In genomic region chrX:7743470-7743869, GRCm38 (mm10) we compare ENCODE assay signal across 15 mouse cellular contexts. TPM values are rescaled to one million over a fixed set of nuclear protein-coding genes. Genes with fewer than 3 reads are reported as not detected.
DNase-seq lines count a peak whose midpoint lies in the region; ATAC-seq and TF ChIP-seq lines count a peak whose summit lies in the region.
"Had no signal": no experiment of that assay in that cellular context is flagged by ENCODE, and none has a peak within 500 bp of the region (broad histone marks: within the 10 kb centered on the region; RNA-seq: fewer than 3 reads in every experiment).

No protein-coding gene starts in this region.

- peak; percentile 42; the same call in 1 of the 2 replicates for TF ChIP-seq CTCF in kidney, postnatal 0 days (IDR thresholded peaks at IDR 0.05; ENCODE audit: low read depth)
- peak; percentile 28; the same call in 1 of the 2 replicates for TF ChIP-seq CTCF in bone marrow, adult 2 months (IDR thresholded peaks at IDR 0.05; ENCODE audit: control insufficient read depth, insufficient read depth, low read length)
- TF ChIP-seq CTCF in stomach, postnatal 0 days (IDR thresholded peaks at IDR 0.05; ENCODE audit: low read depth) = peak; percentile 49

- H3K36me3 ChIP-seq in kidney, postnatal 0 days (ENCODE audit: insufficient read depth, low read length) = no peaks in the 10 kb centered on the region
- no peaks in the 10 kb centered on the region for H3K36me3 ChIP-seq in stomach, postnatal 0 days (ENCODE audit: control insufficient read depth, insufficient read depth, low read length)
- H3K36me3 ChIP-seq: embryonic facial prominence, embryonic 15.5 days; neural tube, embryonic 12.5 days had no signal

- H3K4me3 ChIP-seq in kidney, postnatal 0 days (replicated peaks; ENCODE audit: low read depth, low read length) = no peak overlapping the region
- no peak overlapping the region for H3K4me3 ChIP-seq in bone marrow, adult 2 months (replicated peaks; ENCODE audit: control insufficient read depth, low read depth, low read length)
- H3K4me3 ChIP-seq in stomach, postnatal 0 days (ENCODE audit: low read depth, low read length) = no peak overlapping the region
- H3K4me3 ChIP-seq: embryonic facial prominence, embryonic 15.5 days; neural tube, embryonic 12.5 days had no signal

- no peak for TF ChIP-seq EP300 in stomach, postnatal 0 days (optimal IDR thresholded peaks at IDR 0.05)

- no peak for TF ChIP-seq POLR2A in bone marrow, adult 2 months (IDR thresholded peaks at IDR 0.05; ENCODE audit: borderline replicate concordance, control insufficient read depth, low read depth, low read length)

- no peak overlapping the region for H3K9ac ChIP-seq in kidney, postnatal 0 days (ENCODE audit: low read depth, low read length)
- no peak overlapping the region for H3K9ac ChIP-seq in stomach, postnatal 0 days (ENCODE audit: low read length)
- H3K9ac ChIP-seq: embryonic facial prominence, embryonic 15.5 days; neural tube, embryonic 12.5 days had no signal

- no peaks in the 10 kb centered on the region for H3K27me3 ChIP-seq in kidney, postnatal 0 days (ENCODE audit: insufficient read depth, low read length)
- no peaks in the 10 kb centered on the region for H3K27me3 ChIP-seq in stomach, postnatal 0 days (ENCODE audit: control insufficient read depth, insufficient read depth, low read length)
- H3K27me3 ChIP-seq: embryonic facial prominence, embryonic 15.5 days; neural tube, embryonic 12.5 days had no signal

- 66% methylated on average over 5 of the region's 5 CpGs for WGBS in kidney, postnatal 0 days
- WGBS in bone marrow, adult 2 months = 57% methylated on average over 5 of the region's 5 CpGs
- 52% methylated on average over 5 of the region's 5 CpGs for WGBS in stomach, postnatal 0 days

- no peaks in the 10 kb centered on the region for H3K4me1 ChIP-seq in kidney, postnatal 0 days (replicated peaks; ENCODE audit: insufficient read depth, low read length)
- H3K4me1 ChIP-seq in bone marrow, adult 2 months (ENCODE audit: control insufficient read depth, insufficient read depth, low read length) = no peaks in the 10 kb centered on the region
- no peaks in the 10 kb centered on the region for H3K4me1 ChIP-seq in stomach, postnatal 0 days (replicated peaks; ENCODE audit: control insufficient read depth, insufficient read depth)
- H3K4me1 ChIP-seq: embryonic facial prominence, embryonic 15.5 days; neural tube, embryonic 12.5 days had no signal

- no peak overlapping the region for H3K27ac ChIP-seq in kidney, postnatal 0 days
- H3K27ac ChIP-seq in bone marrow, adult 2 months (ENCODE audit: control insufficient read depth, insufficient read depth, low read depth, low read length, poor library complexity) = no peak overlapping the region
- H3K27ac ChIP-seq in stomach, postnatal 0 days (replicated peaks) = no peak overlapping the region
- H3K27ac ChIP-seq: embryonic facial prominence, embryonic 15.5 days; neural tube, embryonic 12.5 days had no signal

- no peak for DNase-seq in kidney, postnatal 0 days (ENCODE audit: low spot score)
- no peak for DNase-seq in kidney, adult 9 months
- DNase-seq in retina, postnatal 1 day = peak; percentile 24
- no peak for DNase-seq in retina, embryonic 14.5 days (ENCODE audit: low spot score)
- DNase-seq in stomach, postnatal 0 days (ENCODE audit: low spot score) = no peak
- no peak for DNase-seq in MN1 (ENCODE audit: low spot score)
- DNase-seq: cerebellum, postnatal 25 days; left cerebral cortex, postnatal 4 days; midbrain, embryonic 14.5 days; right cerebral cortex, adult 18-20 months; thymus, adult 2 months had no signal

- no peak overlapping the region for H3K4me2 ChIP-seq in kidney, postnatal 0 days (ENCODE audit: low read length)
- H3K4me2 ChIP-seq in stomach, postnatal 0 days (replicated peaks; ENCODE audit: low read depth) = no peak overlapping the region
- H3K4me2 ChIP-seq: embryonic facial prominence, embryonic 15.5 days; neural tube, embryonic 12.5 days had no signal

- H3K9me3 ChIP-seq in kidney, postnatal 0 days (replicated peaks; ENCODE audit: low read length) = no peaks in the 10 kb centered on the region
- H3K9me3 ChIP-seq in stomach, postnatal 0 days (ENCODE audit: control insufficient read depth, low read length) = no peaks in the 10 kb centered on the region
- H3K9me3 ChIP-seq: embryonic facial prominence, embryonic 15.5 days; neural tube, embryonic 12.5 days had no signal

- no peak for ATAC-seq in kidney, postnatal 0 days (replicated peaks; ENCODE audit: low FRiP score, low read depth)
- no peak for ATAC-seq in stomach, postnatal 0 days (ENCODE audit: low FRiP score, low TSS enrichment)

RNA-seq across cellular contexts. Expression of gene Ccdc120, which starts 7.2 kb away (rescaled TPM):
- polyA plus RNA-seq in kidney, postnatal 0 days (2015; fragmentation: Nextera tagmentation; extraction: Ambion mirVana) = 16.8 and 17.4 TPM in 2 replicates
- 0.36 and 1.4 TPM in 2 replicates for polyA plus RNA-seq in bone marrow, adult 2 months (2011; ENCODE audit: insufficient read depth, insufficient read length, low replicate concordance, missing spikeins)
- 21.5 and 23.0 TPM in 2 replicates for polyA plus RNA-seq in stomach, postnatal 0 days (2015; fragmentation: Nextera tagmentation; extraction: Ambion mirVana)

RNA-seq across cellular contexts. Expression of gene Praf2, which starts 15.2 kb away (rescaled TPM):
- polyA plus RNA-seq in kidney, postnatal 0 days (2015; fragmentation: Nextera tagmentation; extraction: Ambion mirVana) = 40.9 and 41.6 TPM in 2 replicates
- 3.9 and 9.5 TPM in 2 replicates for polyA plus RNA-seq in bone marrow, adult 2 months (2011; ENCODE audit: insufficient read depth, insufficient read length, low replicate concordance, missing spikeins)
- polyA plus RNA-seq in stomach, postnatal 0 days (2015; fragmentation: Nextera tagmentation; extraction: Ambion mirVana) = 23.8 and 26.0 TPM in 2 replicates

RNA-seq across cellular contexts. Expression of gene Tfe3, which starts 18.9 kb away (rescaled TPM):
- 22.9 and 24.1 TPM in 2 replicates for polyA plus RNA-seq in kidney, postnatal 0 days (2015; fragmentation: Nextera tagmentation; extraction: Ambion mirVana)
- 15.5 and 22.3 TPM in 2 replicates for polyA plus RNA-seq in bone marrow, adult 2 months (2011; ENCODE audit: insufficient read depth, insufficient read length, low replicate concordance, missing spikeins)
- polyA plus RNA-seq in stomach, postnatal 0 days (2015; fragmentation: Nextera tagmentation; extraction: Ambion mirVana) = 17.3 and 18.2 TPM in 2 replicates

RNA-seq across cellular contexts. Expression of gene Gm45208, which starts 21.4 kb away (rescaled TPM):
- 0.30 TPM in 1 of 2 replicates, not detected in the other for polyA plus RNA-seq in kidney, postnatal 0 days (2015; fragmentation: Nextera tagmentation; extraction: Ambion mirVana)
- polyA plus RNA-seq in bone marrow, adult 2 months (2011; ENCODE audit: insufficient read depth, insufficient read length, low replicate concordance, missing spikeins) = not detected in 2 replicates
- polyA plus RNA-seq in stomach, postnatal 0 days (2015; fragmentation: Nextera tagmentation; extraction: Ambion mirVana) = not detected in 2 replicates
- polyA plus RNA-seq: heart, postnatal 0 days; midbrain, embryonic 14.5 days; neural tube, embryonic 12.5 days had no signal

RNA-seq across cellular contexts. Expression of gene Wdr45, which starts 29.3 kb away (rescaled TPM):
- 39.6 and 40.6 TPM in 2 replicates for polyA plus RNA-seq in kidney, postnatal 0 days (2015; fragmentation: Nextera tagmentation; extraction: Ambion mirVana)
- polyA plus RNA-seq in bone marrow, adult 2 months (2011; ENCODE audit: insufficient read depth, insufficient read length, low replicate concordance, missing spikeins) = 54.7 and 91.1 TPM in 2 replicates
- polyA plus RNA-seq in stomach, postnatal 0 days (2015; fragmentation: Nextera tagmentation; extraction: Ambion mirVana) = 30.3 and 33.6 TPM in 2 replicates
